Mouse (Mus musculus) ES-Bruce4 (cell line): Measurements from ENCODE around the gene Mpnd.

Experiments
- CTCF ChIP-seq: IDR thresholded peaks from one replicate; pipeline ENCODE4 v1.8.1; 2011; ENCODE audit warnings: low read depth, low read length
- POLR2A ChIP-seq: IDR thresholded peaks from one replicate; pipeline ENCODE4 v1.8.1; 2011; ENCODE audit warnings: low read length; ENCODE audit not compliant: insufficient read depth

DNA sequence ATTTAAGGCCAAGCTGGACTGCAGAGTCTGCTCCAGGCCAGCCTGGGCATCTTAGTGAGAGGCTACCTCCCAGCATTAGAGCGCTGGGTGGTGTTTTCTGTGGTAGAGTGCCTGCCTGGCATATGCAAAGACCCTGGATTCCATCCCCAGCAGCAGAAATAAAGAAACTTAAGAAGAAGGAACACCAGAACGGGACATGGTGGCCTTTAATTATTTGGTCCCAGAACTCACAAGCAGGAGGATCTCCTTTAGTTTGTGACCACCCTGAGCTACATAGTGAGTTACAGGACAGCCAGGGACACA, 47.0 kb upstream of the Mpnd start:
- TF ChIP-seq POLR2A (no peak), CTCF (no peak)
